Mouse (Mus musculus) CH12.LX (cell line): ENCODE measurements at regions not wholly inside any gene's neighbourhood (a gene's known extent, or its start where the extent isn't known, plus 50 kb on each side); places are given as distances from the start of the nearest gene placed in this dataset.

Experiments used
- CHD2 ChIP-seq: IDR thresholded peaks from 2 replicates; pipeline ENCODE4 v1.6.1; 2011; ENCODE audit warnings: low read length, improper control_type of control experiment
- CTCF ChIP-seq, 2 experiments: IDR thresholded peaks in 1 of 2; conservative IDR thresholded peaks in 1 of 2; 2 replicates each; pipeline ENCODE4 v1.5.1; 2011 to 2012; ENCODE audit warnings: low read depth in 2 of 2, low read length in 2 of 2, improper control_type of control experiment in 1 of 2, inconsistent platforms in 1 of 2, mild to moderate bottlenecking in 1 of 2, moderate library complexity in 1 of 2
- ELF1 ChIP-seq: IDR thresholded peaks from 2 replicates; pipeline ENCODE4 v1.6.1; 2014; ENCODE audit warnings: low read depth, mild to moderate bottlenecking, inconsistent platforms, low read length, improper control_type of control experiment
- EP300 ChIP-seq: IDR thresholded peaks from 2 replicates; pipeline ENCODE4 v1.6.1; 2011; ENCODE audit warnings: low read length, improper control_type of control experiment
- GABPA ChIP-seq: IDR thresholded peaks from 2 replicates; pipeline ENCODE4 v1.6.1; 2012; ENCODE audit warnings: low read depth, low read length, improper control_type of control experiment, inconsistent platforms; ENCODE audit not compliant: insufficient replicate concordance
- KAT2A ChIP-seq: IDR thresholded peaks from 2 replicates; pipeline ENCODE4 v1.6.1; 2012; ENCODE audit warnings: low read length, improper control_type of control experiment, inconsistent platforms; ENCODE audit not compliant: insufficient replicate concordance
- POLR2A ChIP-seq: IDR thresholded peaks from 2 replicates; pipeline ENCODE4 v1.6.1; 2011; ENCODE audit warnings: low read depth, mild to moderate bottlenecking, improper control_type of control experiment, low read length
- RAD21 ChIP-seq: IDR thresholded peaks from 2 replicates; pipeline ENCODE4 v1.6.1; 2011; ENCODE audit warnings: low read depth, mild to moderate bottlenecking, low read length, improper control_type of control experiment, moderate library complexity
- SIN3A ChIP-seq: IDR thresholded peaks from 2 replicates; pipeline ENCODE4 v1.6.1; 2012; ENCODE audit warnings: low read length, improper control_type of control experiment, inconsistent platforms

- TF ChIP-seq CHD2 (no peak), RAD21 (no peak), CTCF (conservative IDR thresholded peaks at IDR 0.05 in 1 of 2, IDR thresholded peaks at IDR 0.05 in 1 of 2; ENCODE audit: low read depth in 2 of 2, low read length in 2 of 2) (no peak), SIN3A (no peak), POLR2A (no peak), KAT2A (no peak), EP300 (no peak), GABPA (no peak), ELF1 (no peak)
Measured at GRCm38 (mm10) chr15:17779788-17780187, 1039.0 kb upstream of the Cdh10 start.
